Mouse (Mus musculus) small intestine, adult 2 months (tissue): ENCODE data around the gene Slc9a7.

Source experiments
- CTCF ChIP-seq: fragments of 200-500 bp; IDR thresholded peaks from 2 replicates; pipeline ENCODE4 v1.5.1; 2012; ENCODE audit warnings: low read depth, mild to moderate bottlenecking, control low read depth, inconsistent platforms, low read length, moderate library complexity, mixed read lengths; ENCODE audit not compliant: insufficient replicate concordance, insufficient read length; ENCODE audit errors: extremely low read depth
- POLR2A ChIP-seq: fragments of 200-500 bp; IDR thresholded peaks from 2 replicates; pipeline ENCODE4 v1.6.1; 2012; ENCODE audit warnings: low read depth, mild to moderate bottlenecking, control low read depth, inconsistent platforms, low read length, moderate library complexity

GRCm38 (mm10) chrX:20288674-20289073, 2.9 kb downstream of the Slc9a7 start:
- no peak for TF ChIP-seq CTCF
- TF ChIP-seq POLR2A, result no peak
